Mouse (Mus musculus): ENCODE results near the gene Sept9. TPM values are rescaled to one million over a fixed set of nuclear protein-coding genes. Genes with fewer than 3 reads are reported as not detected.

Sept9 gene
- total and polyA plus RNA-seq, 3 experiments, result 115 to 469 (median 292) TPM

- H3K27me3 ChIP-seq (ENCODE audit: insufficient read depth, low read length), result peaks cover 23% of the 10 kb centered on the region; the same call in 1 of the 2 replicates
- TF ChIP-seq GATA1 (IDR thresholded peaks at IDR 0.05; ENCODE audit: borderline replicate concordance, low read length) (no peak), GATA2 (IDR thresholded peaks at IDR 0.05; ENCODE audit: borderline replicate concordance, low read depth, low read length) (no peak), TAL1 (conservative IDR thresholded peaks at IDR 0.05; ENCODE audit: low read depth, low read length) (no peak), CTCF (IDR thresholded peaks at IDR 0.05; ENCODE audit: low read depth, low read length) (no peak), POLR2AphosphoS5 (IDR thresholded peaks at IDR 0.05; ENCODE audit: insufficient replicate concordance, low read depth, low read length) (no peak)
- peaks cover 2% of the 10 kb centered on the region; the same call in 1 of the 2 replicates for H3K9me3 ChIP-seq (replicated peaks)
- peaks cover 16% of the 10 kb centered on the region for H3K4me1 ChIP-seq (ENCODE audit: insufficient read depth, low read depth, low read length)
- DNase-seq (ENCODE audit: low spot score) (no peak), ATAC-seq (ENCODE audit: extremely low read depth, insufficient number of reproducible peaks, low FRiP score, poor library complexity, severe bottlenecking) (no peak)
- H3K36me3 ChIP-seq (replicated peaks), result no peaks in the 10 kb centered on the region
- no peak overlapping the region for H3K4me3 ChIP-seq (ENCODE audit: low read depth, low read length)
These were observed 25.2 kb upstream of the Sept9 start for GRCm38 (mm10) chr11:117174098-117174892.

GRCm38 (mm10) chr11:117174924-117175323 lies 24.5 kb upstream of the Sept9 start:
- no peaks in the 10 kb centered on the region for H3K36me3 ChIP-seq (replicated peaks)
- peaks cover 5% of the 10 kb centered on the region for H3K9me3 ChIP-seq (replicated peaks)
- H3K4me3 ChIP-seq (ENCODE audit: low read depth, low read length), result no peak overlapping the region
- DNase-seq (ENCODE audit: low spot score), result no peak
- ATAC-seq (ENCODE audit: extremely low read depth, insufficient number of reproducible peaks, low FRiP score, poor library complexity, severe bottlenecking), result no peak
- H3K27me3 ChIP-seq (ENCODE audit: insufficient read depth, low read length), result peaks cover 23% of the 10 kb centered on the region; the same call in 1 of the 2 replicates
- peaks cover 16% of the 10 kb centered on the region for H3K4me1 ChIP-seq (ENCODE audit: insufficient read depth, low read depth, low read length)
- TF ChIP-seq GATA2 (IDR thresholded peaks at IDR 0.05; ENCODE audit: borderline replicate concordance, low read depth, low read length) (no peak), TAL1 (conservative IDR thresholded peaks at IDR 0.05; ENCODE audit: low read depth, low read length) (no peak), POLR2AphosphoS5 (IDR thresholded peaks at IDR 0.05; ENCODE audit: insufficient replicate concordance, low read depth, low read length) (no peak), CTCF (IDR thresholded peaks at IDR 0.05; ENCODE audit: low read depth, low read length) (no peak), GATA1 (IDR thresholded peaks at IDR 0.05; ENCODE audit: borderline replicate concordance, low read length) (no peak)

DNA sequence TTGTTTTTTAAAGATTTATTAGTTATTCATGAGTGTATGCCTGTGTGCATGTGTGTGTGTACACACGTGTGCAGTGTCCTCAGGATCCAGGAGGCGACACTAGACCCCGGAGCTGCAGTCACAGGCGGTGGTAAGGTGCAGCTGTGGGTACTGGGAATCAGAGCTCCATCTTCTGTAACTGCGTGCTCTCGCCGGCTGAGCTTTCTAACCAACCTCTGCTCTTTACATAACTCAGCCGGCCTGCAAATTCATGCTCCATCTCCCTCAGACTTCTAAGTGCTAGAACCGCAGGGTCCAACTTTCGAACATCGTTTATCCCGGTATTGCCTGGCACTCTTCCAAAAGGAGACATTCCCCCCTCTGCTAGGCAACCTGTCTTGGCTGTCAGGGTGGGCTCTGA lies 24.0 kb upstream of the Sept9 start:
- H3K4me1 ChIP-seq (ENCODE audit: insufficient read depth, low read depth, low read length), result peaks cover 16% of the 10 kb centered on the region
- ATAC-seq (ENCODE audit: extremely low read depth, insufficient number of reproducible peaks, low FRiP score, poor library complexity, severe bottlenecking) (no peak), DNase-seq (ENCODE audit: low spot score) (no peak)
- no peak overlapping the region for H3K4me3 ChIP-seq (ENCODE audit: low read depth, low read length)
- no peak for TF ChIP-seq GATA1 (IDR thresholded peaks at IDR 0.05; ENCODE audit: borderline replicate concordance, low read length)
- no peak for TF ChIP-seq CTCF (IDR thresholded peaks at IDR 0.05; ENCODE audit: low read depth, low read length)
- no peak for TF ChIP-seq GATA2 (IDR thresholded peaks at IDR 0.05; ENCODE audit: borderline replicate concordance, low read depth, low read length)
- no peak for TF ChIP-seq POLR2AphosphoS5 (IDR thresholded peaks at IDR 0.05; ENCODE audit: insufficient replicate concordance, low read depth, low read length)
- no peak for TF ChIP-seq TAL1 (conservative IDR thresholded peaks at IDR 0.05; ENCODE audit: low read depth, low read length)
- H3K9me3 ChIP-seq (replicated peaks), result peaks cover 10% of the 10 kb centered on the region
- no peaks in the 10 kb centered on the region for H3K36me3 ChIP-seq (replicated peaks)
- H3K27me3 ChIP-seq (ENCODE audit: insufficient read depth, low read length), result peaks cover 17% of the 10 kb centered on the region; the same call in 1 of the 2 replicates

GRCm38 (mm10) chr11:117176304-117176703 lies 23.2 kb upstream of the Sept9 start:
- TF ChIP-seq TAL1 (conservative IDR thresholded peaks at IDR 0.05; ENCODE audit: low read depth, low read length) (no peak), POLR2AphosphoS5 (IDR thresholded peaks at IDR 0.05; ENCODE audit: insufficient replicate concordance, low read depth, low read length) (no peak), GATA1 (IDR thresholded peaks at IDR 0.05; ENCODE audit: borderline replicate concordance, low read length) (no peak), GATA2 (IDR thresholded peaks at IDR 0.05; ENCODE audit: borderline replicate concordance, low read depth, low read length) (no peak), CTCF (IDR thresholded peaks at IDR 0.05; ENCODE audit: low read depth, low read length) (no peak)
- Histone ChIP-seq H3K9me3 (replicated peaks) (peaks cover 16% of the 10 kb centered on the region), H3K27me3 (ENCODE audit: insufficient read depth, low read length) (peaks cover 16% of the 10 kb centered on the region; the same call in 1 of the 2 replicates), H3K36me3 (replicated peaks) (no peaks in the 10 kb centered on the region), H3K4me3 (ENCODE audit: low read depth, low read length) (no peak overlapping the region), H3K4me1 (ENCODE audit: insufficient read depth, low read depth, low read length) (peaks cover 16% of the 10 kb centered on the region)
- ATAC-seq (ENCODE audit: extremely low read depth, insufficient number of reproducible peaks, low FRiP score, poor library complexity, severe bottlenecking) (no peak), DNase-seq (ENCODE audit: low spot score) (peak; percentile 40)

DNA sequence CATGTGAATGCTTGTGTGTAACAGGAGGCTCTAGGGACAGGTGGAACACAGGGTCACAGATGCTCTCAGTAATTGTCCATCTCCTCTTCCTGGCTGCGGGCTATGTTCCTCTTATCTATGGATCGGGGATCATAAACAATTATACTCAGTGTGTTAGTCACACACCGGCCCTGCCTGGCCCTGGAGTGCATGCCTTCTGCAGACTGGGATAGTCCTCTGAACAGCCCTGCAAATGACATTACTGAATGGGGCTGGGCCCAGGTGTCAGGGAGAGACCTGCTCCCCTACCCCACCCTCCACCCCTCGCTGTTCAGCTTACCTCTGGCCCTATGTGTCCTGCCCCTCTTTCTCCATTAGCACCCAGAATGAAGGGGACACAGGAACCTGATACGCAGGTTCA lies 22.6 kb upstream of the Sept9 start:
- peaks cover 16% of the 10 kb centered on the region; the same call in 1 of the 2 replicates for H3K27me3 ChIP-seq (ENCODE audit: insufficient read depth, low read length)
- H3K36me3 ChIP-seq (replicated peaks), result no peaks in the 10 kb centered on the region
- peaks cover 16% of the 10 kb centered on the region for H3K4me1 ChIP-seq (ENCODE audit: insufficient read depth, low read depth, low read length)
- ATAC-seq (ENCODE audit: extremely low read depth, insufficient number of reproducible peaks, low FRiP score, poor library complexity, severe bottlenecking), result no peak
- no peak for TF ChIP-seq POLR2AphosphoS5 (IDR thresholded peaks at IDR 0.05; ENCODE audit: insufficient replicate concordance, low read depth, low read length)
- TF ChIP-seq TAL1 (conservative IDR thresholded peaks at IDR 0.05; ENCODE audit: low read depth, low read length), result no peak
- no peak for TF ChIP-seq GATA2 (IDR thresholded peaks at IDR 0.05; ENCODE audit: borderline replicate concordance, low read depth, low read length)
- no peak for TF ChIP-seq GATA1 (IDR thresholded peaks at IDR 0.05; ENCODE audit: borderline replicate concordance, low read length)
- no peak for TF ChIP-seq CTCF (IDR thresholded peaks at IDR 0.05; ENCODE audit: low read depth, low read length)
- H3K9me3 ChIP-seq (replicated peaks), result peaks cover 19% of the 10 kb centered on the region
- DNase-seq (ENCODE audit: low spot score), result no peak
- no peak overlapping the region for H3K4me3 ChIP-seq (ENCODE audit: low read depth, low read length)

DNA sequence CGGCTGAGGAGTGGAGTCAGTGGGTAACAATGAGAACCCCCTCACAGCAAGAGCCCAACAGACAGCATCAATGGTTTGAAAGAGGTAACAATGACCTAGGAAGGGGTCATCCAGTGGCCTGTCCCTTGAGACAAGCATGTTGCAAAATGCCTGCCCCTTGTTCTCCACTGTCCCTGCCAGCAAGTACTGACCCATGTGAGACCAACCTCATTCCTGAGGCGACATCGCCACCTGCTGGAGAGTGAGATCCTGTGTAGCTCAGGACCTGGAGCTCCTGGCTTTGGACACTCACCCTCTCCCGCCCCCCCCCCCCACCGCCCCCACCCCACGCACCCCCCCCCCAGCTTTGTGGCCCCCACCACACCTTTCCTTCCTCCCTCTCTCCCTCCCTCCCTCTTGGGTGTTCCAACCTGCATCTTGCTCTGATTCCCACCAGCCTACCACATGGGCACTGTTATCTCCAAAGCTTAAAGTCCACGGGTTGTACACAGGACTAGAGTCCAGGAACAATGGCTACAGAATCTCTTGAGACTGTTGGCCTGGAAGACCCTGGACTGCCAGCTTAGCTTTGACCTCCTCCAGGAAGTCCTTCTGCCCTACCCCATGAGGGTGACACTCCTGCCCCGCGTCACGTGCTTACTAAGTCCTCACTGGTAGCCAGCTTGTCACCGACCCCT lies 22.0 kb upstream of the Sept9 start:
- Histone ChIP-seq H3K9me3 (replicated peaks) (peaks cover 22% of the 10 kb centered on the region), H3K4me3 (ENCODE audit: low read depth, low read length) (no peak overlapping the region), H3K36me3 (replicated peaks) (no peaks in the 10 kb centered on the region), H3K27me3 (ENCODE audit: insufficient read depth, low read length) (peaks cover 14% of the 10 kb centered on the region), H3K4me1 (ENCODE audit: insufficient read depth, low read depth, low read length) (peaks cover 16% of the 10 kb centered on the region)
- TF ChIP-seq CTCF (IDR thresholded peaks at IDR 0.05; ENCODE audit: low read depth, low read length) (peak; percentile 45; the same call in 1 of the 2 replicates), POLR2AphosphoS5 (IDR thresholded peaks at IDR 0.05; ENCODE audit: insufficient replicate concordance, low read depth, low read length) (no peak), GATA1 (IDR thresholded peaks at IDR 0.05; ENCODE audit: borderline replicate concordance, low read length) (no peak), TAL1 (conservative IDR thresholded peaks at IDR 0.05; ENCODE audit: low read depth, low read length) (no peak), GATA2 (IDR thresholded peaks at IDR 0.05; ENCODE audit: borderline replicate concordance, low read depth, low read length) (no peak)
- no peak for ATAC-seq (ENCODE audit: extremely low read depth, insufficient number of reproducible peaks, low FRiP score, poor library complexity, severe bottlenecking)
- peak; percentile 71 for DNase-seq (ENCODE audit: low spot score)

All from G1E (cell line).